Mouse (Mus musculus): ENCODE results near the gene 2510039O18Rik. TPM values are rescaled to one million over a fixed set of nuclear protein-coding genes. Genes with fewer than 3 reads are reported as not detected.

2510039O18Rik gene
- total and polyA plus RNA-seq, 3 experiments, result 48.3 to 59.9 TPM; not detected in 1

DNA sequence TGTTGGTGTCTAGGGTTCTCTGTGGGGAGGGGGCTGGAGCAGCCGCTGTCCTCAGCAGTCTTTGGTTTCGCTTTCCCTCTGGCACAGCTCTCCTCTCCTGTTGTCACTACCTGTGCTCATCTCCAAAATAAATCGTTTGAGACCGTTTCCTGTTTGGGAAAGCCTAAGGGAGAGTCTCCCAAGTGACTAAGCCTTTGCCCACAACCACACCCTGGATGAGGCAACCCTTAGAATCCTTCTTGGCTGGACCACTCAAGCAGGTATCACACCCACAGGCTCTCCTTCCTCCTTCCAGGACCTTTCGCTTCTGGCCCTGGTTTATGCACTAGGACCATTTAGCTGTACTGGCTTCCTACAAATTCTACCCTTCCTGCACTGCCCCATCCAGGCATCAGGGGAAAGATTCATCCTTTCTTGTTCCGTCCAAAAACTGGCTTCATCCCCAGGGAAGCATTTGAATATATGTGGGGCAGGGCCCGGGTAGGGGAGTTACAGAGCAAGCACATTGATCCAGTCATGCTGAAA is 52.9 kb downstream of the 2510039O18Rik start:
- no peaks in the 10 kb centered on the region; a peak in 1 of 4 replicates for H3K27me3 ChIP-seq (ENCODE audit: control insufficient read depth in 1 of 2, insufficient read depth in 2 of 2, low read length in 2 of 2)
- no peak overlapping the region for H3K9ac ChIP-seq (ENCODE audit: control insufficient read depth, low read depth, low read length, poor library complexity, severe bottlenecking)
- H3K9me3 ChIP-seq (replicated peaks; ENCODE audit: insufficient read depth, low read length), result no peaks in the 10 kb centered on the region
- H3K79me2 ChIP-seq (ENCODE audit: control insufficient read depth, insufficient read depth, low read length, poor library complexity), result no peaks in the 10 kb centered on the region
- H3K4me3 ChIP-seq (ENCODE audit: control insufficient read depth in 1 of 2, insufficient read depth in 1 of 2, low read depth in 2 of 2, low read length in 2 of 2), result no peak overlapping the region
- TF ChIP-seq MEF2A (IDR thresholded peaks at IDR 0.05; ENCODE audit: extremely low read depth, insufficient replicate concordance, low read depth, low read length, poor library complexity, severe bottlenecking), result no peak
- no peak for TF ChIP-seq ZC3H11A (IDR thresholded peaks at IDR 0.05; ENCODE audit: low read depth, low read length)
- TF ChIP-seq USF1 (IDR thresholded peaks at IDR 0.05; ENCODE audit: low read depth, low read length), result no peak
- TF ChIP-seq POLR2AphosphoS5 (IDR thresholded peaks at IDR 0.05; ENCODE audit: borderline replicate concordance, low read depth, low read length), result no peak
- no peak for TF ChIP-seq CHD2 (IDR thresholded peaks at IDR 0.05; ENCODE audit: low read length)
- TF ChIP-seq ELF1 (IDR thresholded peaks at IDR 0.05; ENCODE audit: low read depth, low read length), result no peak
- TF ChIP-seq ZKSCAN1 (IDR thresholded peaks at IDR 0.05; ENCODE audit: low read depth, low read length), result no peak
- TF ChIP-seq UBTF (IDR thresholded peaks at IDR 0.05; ENCODE audit: borderline replicate concordance, insufficient read depth, low read depth, low read length), result no peak
- no peak for TF ChIP-seq SIN3A (IDR thresholded peaks at IDR 0.05; ENCODE audit: low read length)
- no peak for TF ChIP-seq GATA1 (IDR thresholded peaks at IDR 0.05; ENCODE audit: low read depth, low read length)
- TF ChIP-seq GABPA (IDR thresholded peaks at IDR 0.05; ENCODE audit: low read depth, low read length), result no peak
- TF ChIP-seq ZMIZ1 (IDR thresholded peaks at IDR 0.05; ENCODE audit: low read depth, low read length), result no peak
- TF ChIP-seq MAZ (IDR thresholded peaks at IDR 0.05; ENCODE audit: low read depth, low read length), result no peak
- TF ChIP-seq MYC (IDR thresholded peaks at IDR 0.05; ENCODE audit: low read depth, low read length), result no peak
- no peak for TF ChIP-seq RCOR1 (IDR thresholded peaks at IDR 0.05; ENCODE audit: low read depth, low read length)
- no peak for TF ChIP-seq TAL1 (IDR thresholded peaks at IDR 0.05; ENCODE audit: low read length)
- TF ChIP-seq BHLHE40 (IDR thresholded peaks at IDR 0.05; ENCODE audit: borderline replicate concordance, low read depth, low read length), result no peak
- no peak for TF ChIP-seq RAD21 (IDR thresholded peaks at IDR 0.05; ENCODE audit: low read depth, low read length)
- TF ChIP-seq SMC3 (IDR thresholded peaks at IDR 0.05; ENCODE audit: low read depth, low read length), result no peak
- no peak for TF ChIP-seq ZNF384 (IDR thresholded peaks at IDR 0.05; ENCODE audit: low read depth, low read length)
- no peaks in the 10 kb centered on the region for H3K36me3 ChIP-seq (ENCODE audit: control insufficient read depth in 1 of 2, insufficient read depth in 2 of 2, low read length in 2 of 2)
- no peaks in the 10 kb centered on the region for H3K4me1 ChIP-seq (ENCODE audit: control insufficient read depth in 1 of 2, insufficient read depth in 2 of 2, low read length in 2 of 2)
- no peak overlapping the region for H3K27ac ChIP-seq (ENCODE audit: control insufficient read depth, low read depth, low read length)
- DNase-seq (ENCODE audit: low read depth, low spot score), result no peak

DNA sequence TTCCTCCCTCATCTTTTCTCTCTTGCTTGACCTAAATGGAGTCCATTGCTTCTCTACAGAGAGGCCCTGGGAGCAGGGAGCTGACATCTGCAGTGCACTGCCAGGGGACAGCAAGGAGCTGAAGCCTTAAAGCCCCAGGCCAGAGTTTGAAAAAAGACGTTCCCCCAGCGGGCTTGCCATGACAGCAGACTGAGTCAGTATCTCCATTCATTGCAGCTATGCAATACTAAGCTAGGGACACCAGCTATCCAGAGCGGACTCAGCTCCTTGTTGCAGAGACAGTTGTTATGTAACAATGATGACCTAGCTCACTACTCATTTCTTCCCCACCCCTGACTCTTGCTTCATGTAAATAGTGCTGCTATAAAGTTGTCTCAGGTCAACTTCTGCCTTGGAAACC is 54.6 kb downstream of the 2510039O18Rik start:
- TF ChIP-seq ZC3H11A (IDR thresholded peaks at IDR 0.05; ENCODE audit: low read depth, low read length), result no peak
- no peak for TF ChIP-seq RAD21 (IDR thresholded peaks at IDR 0.05; ENCODE audit: low read depth, low read length)
- TF ChIP-seq MAX (IDR thresholded peaks at IDR 0.05; ENCODE audit: low read length), result no peak
- no peak for TF ChIP-seq POLR2AphosphoS5 (IDR thresholded peaks at IDR 0.05; ENCODE audit: borderline replicate concordance, low read depth, low read length)
- TF ChIP-seq USF1 (IDR thresholded peaks at IDR 0.05; ENCODE audit: low read depth, low read length), result no peak
- no peak for TF ChIP-seq ZKSCAN1 (IDR thresholded peaks at IDR 0.05; ENCODE audit: low read depth, low read length)
- H3K4me3 ChIP-seq (ENCODE audit: control insufficient read depth in 1 of 2, insufficient read depth in 1 of 2, low read depth in 2 of 2, low read length in 2 of 2), result no peak overlapping the region
- no peak overlapping the region for H3K9ac ChIP-seq (ENCODE audit: control insufficient read depth, low read depth, low read length, poor library complexity, severe bottlenecking)
- no peak overlapping the region for H3K27ac ChIP-seq (ENCODE audit: control insufficient read depth, low read depth, low read length)
- no peak for DNase-seq (ENCODE audit: low read depth, low spot score)
- no peaks in the 10 kb centered on the region for H3K9me3 ChIP-seq (replicated peaks; ENCODE audit: insufficient read depth, low read length)
- no peaks in the 10 kb centered on the region for H3K4me1 ChIP-seq (ENCODE audit: control insufficient read depth in 1 of 2, insufficient read depth in 2 of 2, low read length in 2 of 2)
- no peaks in the 10 kb centered on the region for H3K27me3 ChIP-seq (ENCODE audit: control insufficient read depth in 1 of 2, insufficient read depth in 2 of 2, low read length in 2 of 2)
- H3K36me3 ChIP-seq (ENCODE audit: control insufficient read depth in 1 of 2, insufficient read depth in 2 of 2, low read length in 2 of 2), result no peaks in the 10 kb centered on the region
- no peaks in the 10 kb centered on the region for H3K79me2 ChIP-seq (ENCODE audit: control insufficient read depth, insufficient read depth, low read length, poor library complexity)
